Mouse (Mus musculus) stomach, embryonic 14.5 days (tissue): ENCODE data around the gene Rbmxl2. TPM values are rescaled to one million over a fixed set of nuclear protein-coding genes. Genes with fewer than 3 reads are reported as not detected.

Source experiments
- ATAC-seq: fragments of 200-750 bp; cut with Nextera tagmentation; 2 replicates; pipeline ENCODE4 v1.8.0; 2017; ENCODE audit warnings: low read depth, moderate TSS enrichment; ENCODE audit not compliant: insufficient number of reproducible peaks, insufficient read depth, low FRiP score
- H3K27ac ChIP-seq: fragments of 300-500 bp; sonication (generic); 2 replicates; pipeline ENCODE4 v1.5.1; 2014; ENCODE audit warnings: mild to moderate bottlenecking, low read length, moderate library complexity, mixed read lengths
- H3K27me3 ChIP-seq: fragments of 300-500 bp; sonication (generic); 2 replicates; pipeline ENCODE4 v1.6.1; 2014; ENCODE audit warnings: low read length, control low read depth, mixed read lengths; ENCODE audit not compliant: control insufficient read depth, insufficient read depth
- H3K36me3 ChIP-seq: fragments of 300-500 bp; sonication (generic); 2 replicates; pipeline ENCODE4 v1.6.1; 2014; ENCODE audit warnings: mild to moderate bottlenecking, control low read depth, low read length, moderate library complexity, mixed read lengths; ENCODE audit not compliant: control insufficient read depth, insufficient read depth
- H3K4me1 ChIP-seq: fragments of 300-500 bp; sonication (generic); 2 replicates; pipeline ENCODE4 v1.6.1; 2014; ENCODE audit warnings: low read length, control low read depth, mixed read lengths; ENCODE audit not compliant: control insufficient read depth, insufficient read depth
- H3K4me2 ChIP-seq: fragments of 300-500 bp; sonication (generic); replicated peaks from 2 replicates; pipeline ENCODE4 v1.6.1; 2014; ENCODE audit warnings: low read depth, low read length, control low read depth
- H3K4me3 ChIP-seq: fragments of 300-500 bp; sonication (generic); 2 replicates; pipeline ENCODE4 v1.5.1; 2014; ENCODE audit warnings: low read depth, low read length, control low read depth
- H3K9ac ChIP-seq: fragments of 300-500 bp; sonication (generic); replicated peaks from 2 replicates; pipeline ENCODE4 v1.6.1; 2014; ENCODE audit warnings: low read depth, mild to moderate bottlenecking, control low read depth, low read length, moderate library complexity, mixed read lengths
- H3K9me3 ChIP-seq: fragments of 300-500 bp; sonication (generic); 2 replicates; pipeline ENCODE4 v1.6.1; 2016; ENCODE audit warnings: low read depth, low read length, control low read depth; ENCODE audit not compliant: control insufficient read depth
- WGBS: fragments of 180-500 bp; shearing (Covaris S2); extraction: QIAGEN DNeasy Blood & Tissue Kit; methylation state at CpG from one replicate; pipeline ENCODE4 v1.1.7; 2014; 5-methylcytosine and 5-hydroxymethylcytosine counted together
- polyA plus RNA-seq: library from polyadenylated mRNA; unstranded; fragments of >200 nt; fragmentation: Nextera tagmentation; extraction: Ambion mirVana; gene quantifications from 2 replicates; pipeline ENCODE4 v1.2.1, GENCODE M21; 2014

The Rbmxl2 gene
- polyA plus RNA-seq, 1 experiment from 2014 or later: not detected

DNA sequence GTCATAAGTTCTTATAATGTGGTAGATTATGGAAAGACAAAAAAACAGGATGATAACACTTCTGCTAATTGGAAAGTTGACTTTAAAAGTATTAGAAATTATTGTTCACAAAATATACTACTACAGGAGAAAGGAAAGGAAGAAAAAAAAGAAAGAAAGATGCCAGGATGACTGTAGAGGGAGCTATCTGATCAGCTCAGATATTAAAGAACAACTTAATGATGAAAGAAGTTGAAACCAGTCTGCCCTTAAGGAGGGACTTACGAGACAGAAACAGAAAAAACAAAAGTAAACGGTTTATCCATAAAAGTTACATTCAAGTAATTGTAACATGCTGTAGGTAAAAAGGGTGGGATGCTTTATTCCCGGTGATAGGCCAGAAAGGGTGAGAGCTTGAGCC, 28.3 kb downstream of the Rbmxl2 start:
- Histone ChIP-seq H3K27me3 (no peaks in the 10 kb centered on the region), H3K4me2 (no peak overlapping the region), H3K4me3 (no peak overlapping the region), H3K4me1 (no peaks in the 10 kb centered on the region), H3K36me3 (no peaks in the 10 kb centered on the region), H3K27ac (no peak overlapping the region), H3K9ac (no peak overlapping the region), H3K9me3 (no peaks in the 10 kb centered on the region)
- ATAC-seq: no peak
- 69% methylated on average over 3 of the region's 3 CpGs for WGBS

DNA sequence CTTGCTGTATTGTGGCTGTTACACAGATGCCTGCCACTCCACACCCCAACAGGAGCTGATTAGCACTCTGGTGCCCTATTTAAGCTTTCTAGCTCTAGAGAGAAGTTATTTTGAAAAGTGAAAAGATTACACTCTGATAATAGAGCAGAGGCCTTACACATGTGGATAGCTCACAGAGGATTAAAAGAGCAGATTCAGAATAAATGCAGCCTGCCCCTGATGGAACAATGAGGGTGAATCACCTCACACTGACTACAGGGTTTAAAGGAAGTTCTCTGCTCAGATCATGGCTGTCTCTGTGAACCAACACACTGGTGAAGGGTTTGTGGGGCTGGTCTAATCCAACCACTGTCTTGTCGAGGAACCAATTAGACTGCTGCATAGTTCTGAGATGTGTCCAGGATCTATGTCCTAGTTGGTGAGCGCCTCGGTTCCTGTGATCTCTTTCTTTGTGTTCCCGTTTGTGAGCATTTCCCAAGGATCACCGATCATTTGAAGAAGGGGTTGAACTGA, 32.2 kb downstream of the Rbmxl2 start:
- Histone ChIP-seq H3K27ac (no peak overlapping the region), H3K9ac (no peak overlapping the region), H3K4me1 (no peaks in the 10 kb centered on the region), H3K9me3 (no peaks in the 10 kb centered on the region), H3K27me3 (no peaks in the 10 kb centered on the region), H3K4me2 (no peak overlapping the region), H3K4me3 (no peak overlapping the region), H3K36me3 (no peaks in the 10 kb centered on the region)
- no peak for ATAC-seq
- WGBS: 85% methylated on average over 5 of the region's 5 CpGs

DNA sequence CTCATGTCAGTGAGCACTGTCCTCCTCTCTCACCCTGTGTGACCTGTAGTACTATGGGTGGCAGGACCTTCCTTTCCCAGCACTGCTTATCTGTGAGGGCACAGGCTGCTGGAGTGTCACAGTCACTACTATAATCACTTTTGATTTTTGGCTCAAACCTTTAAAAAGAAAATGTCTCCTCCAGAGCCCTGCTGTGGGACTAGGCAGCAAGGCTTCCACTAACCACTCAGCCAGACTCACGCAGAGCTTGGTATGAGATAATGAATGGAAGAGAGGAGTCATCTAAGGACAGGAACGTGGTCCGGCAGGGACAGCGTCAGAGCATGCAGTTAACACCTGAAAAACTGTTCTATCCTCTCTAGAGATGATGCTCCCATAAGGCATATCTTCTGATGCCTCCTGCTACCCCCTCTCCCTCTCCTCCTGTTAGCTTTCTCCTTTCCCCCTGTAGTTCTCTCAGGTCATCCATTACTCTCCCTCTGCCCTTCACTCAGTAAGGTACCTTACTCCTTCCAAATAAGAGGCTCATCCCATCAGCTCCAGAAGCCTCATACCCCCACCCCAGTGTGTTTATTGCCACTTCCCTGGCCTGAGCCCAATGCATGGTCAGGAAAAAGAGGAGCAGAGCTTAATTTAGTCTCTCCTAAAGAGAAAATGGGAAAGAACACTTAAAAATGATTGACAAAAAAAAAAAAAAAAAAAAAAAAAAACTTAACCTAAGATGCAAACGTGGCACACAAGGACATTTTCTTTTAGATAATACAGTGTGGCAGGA, 41.2 kb downstream of the Rbmxl2 start:
- Histone ChIP-seq H3K4me3 (no peak overlapping the region), H3K4me2 (no peak overlapping the region), H3K9me3 (no peaks in the 10 kb centered on the region), H3K4me1 (no peaks in the 10 kb centered on the region), H3K27ac (no peak overlapping the region), H3K27me3 (no peaks in the 10 kb centered on the region), H3K36me3 (no peaks in the 10 kb centered on the region), H3K9ac (no peak overlapping the region)
- no peak for ATAC-seq
- WGBS: 82% methylated on average over 5 of the region's 5 CpGs

DNA sequence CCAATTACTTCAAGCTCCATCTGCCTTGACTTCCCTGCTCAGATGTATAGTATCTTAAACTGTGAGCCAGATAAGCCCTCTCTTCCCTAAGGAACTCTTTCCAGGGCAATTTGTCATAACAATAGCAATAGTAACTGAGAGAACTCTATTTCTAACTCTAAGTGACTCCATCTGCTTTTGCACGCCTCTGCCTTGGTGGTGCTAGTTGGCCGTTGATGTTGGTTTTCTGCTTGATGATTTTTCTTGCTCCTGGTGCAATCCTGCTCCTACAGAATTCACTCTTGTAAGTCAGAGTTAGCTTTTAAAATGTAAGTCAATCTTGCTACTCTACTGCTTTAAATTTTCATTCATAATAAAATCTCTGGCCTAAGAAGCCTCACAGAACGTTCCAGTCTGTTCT, 44.1 kb downstream of the Rbmxl2 start:
- Histone ChIP-seq H3K4me2 (no peak overlapping the region), H3K27ac (no peak overlapping the region), H3K27me3 (no peaks in the 10 kb centered on the region), H3K4me1 (no peaks in the 10 kb centered on the region), H3K9ac (no peak overlapping the region), H3K4me3 (no peak overlapping the region), H3K36me3 (no peaks in the 10 kb centered on the region), H3K9me3 (no peaks in the 10 kb centered on the region)
- ATAC-seq: no peak
- 85% methylated on average over 3 of the region's 3 CpGs for WGBS

DNA sequence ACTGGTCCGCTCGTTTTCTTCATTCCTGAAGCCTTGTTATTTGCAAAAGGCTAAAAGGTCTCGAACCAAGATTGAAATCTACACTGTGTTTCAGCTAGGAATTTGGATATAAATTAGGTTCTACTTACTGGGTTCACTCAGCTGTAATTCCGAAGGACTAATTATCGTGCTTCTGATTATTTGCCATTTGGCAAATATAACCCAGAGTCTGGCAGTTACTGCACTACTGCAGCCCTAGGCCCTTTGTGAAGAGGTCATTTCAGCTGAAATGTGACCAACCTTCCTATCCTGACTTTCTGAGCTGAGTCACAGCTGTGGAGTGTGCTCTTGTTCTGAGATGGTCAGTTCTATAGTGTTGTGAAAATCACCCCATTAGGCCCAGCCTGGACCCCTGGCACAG, 50.7 kb downstream of the Rbmxl2 start:
- no peaks in the 10 kb centered on the region for H3K4me1 ChIP-seq
- no peaks in the 10 kb centered on the region for H3K27me3 ChIP-seq
- H3K9me3 ChIP-seq: no peaks in the 10 kb centered on the region
- H3K4me3 ChIP-seq: no peak overlapping the region
- H3K4me2 ChIP-seq: no peak overlapping the region
- no peak overlapping the region for H3K27ac ChIP-seq
- H3K36me3 ChIP-seq: no peaks in the 10 kb centered on the region
- no peak overlapping the region for H3K9ac ChIP-seq
- 77% methylated on average over 5 of the region's 5 CpGs for WGBS
- ATAC-seq: no peak

Other genes with a start within 250 kb of the Rbmxl2 start
- gene Olfr6, start 245.5 kb upstream of the Rbmxl2 start, polyA plus RNA-seq: not detected in 2 replicates
- not detected in 2 replicates for gene Olfr711, start 234.0 kb upstream of the Rbmxl2 start, polyA plus RNA-seq
- not detected in 2 replicates for gene Olfr2, start 203.4 kb upstream of the Rbmxl2 start, polyA plus RNA-seq
- gene Olfr713, start 178.3 kb upstream of the Rbmxl2 start, polyA plus RNA-seq: not detected in 2 replicates
- gene Olfr714, start 138.5 kb upstream of the Rbmxl2 start, polyA plus RNA-seq: not detected in 2 replicates
- not detected in 2 replicates for gene Olfr17, start 116.2 kb upstream of the Rbmxl2 start, polyA plus RNA-seq
- gene Olfr715b, start 99.1 kb upstream of the Rbmxl2 start, polyA plus RNA-seq: not detected in 2 replicates
- not detected in 2 replicates for gene Olfr715, start 78.4 kb upstream of the Rbmxl2 start, polyA plus RNA-seq
- not detected in 2 replicates for gene Olfr716, start 71.1 kb upstream of the Rbmxl2 start, polyA plus RNA-seq
- not detected in 2 replicates for gene Nlrp14, start 42.5 kb upstream of the Rbmxl2 start, polyA plus RNA-seq
- 4.4 and 5.2 TPM in 2 replicates for gene Syt9, start 161.3 kb downstream of the Rbmxl2 start, polyA plus RNA-seq